Mouse (Mus musculus) frontal cortex, adult (tissue): ENCODE data around the gene Gm20388.
"Not testable (repeated sequence)": the region's sequence is repeated elsewhere in the genome, so short reads cannot be mapped to it uniquely, and the experiment has no call there.

Source experiments
- ATAC-seq: cut with Nextera tagmentation; 2 replicates; pipeline ENCODE4 v1.9.2; 2017; ENCODE audit warnings: mild to moderate bottlenecking, moderate library complexity, mixed read lengths; ENCODE audit not compliant: low TSS enrichment

The Gm20388 gene

DNA sequence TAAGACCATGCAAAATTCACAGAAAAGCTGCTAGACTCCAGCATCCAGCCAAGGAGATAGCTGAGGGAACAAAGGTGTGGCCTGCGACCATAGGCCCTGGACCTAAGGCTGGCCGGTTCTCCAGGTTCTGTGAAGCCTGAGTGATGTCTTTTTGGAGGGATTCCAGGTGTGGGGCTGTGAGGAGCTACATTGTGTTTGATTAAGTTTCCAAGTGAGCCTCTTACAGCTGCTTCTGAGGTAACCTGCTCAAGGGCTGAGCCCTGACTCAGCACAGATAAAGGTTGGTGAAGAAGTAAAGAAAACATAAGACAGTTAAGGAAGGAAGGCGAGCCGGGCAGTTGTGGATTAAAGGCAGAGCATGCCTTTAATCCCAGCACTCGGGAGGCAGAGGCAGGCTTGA lies 3591.6 kb downstream of the Gm20388 start:
- ATAC-seq, result no peak

DNA sequence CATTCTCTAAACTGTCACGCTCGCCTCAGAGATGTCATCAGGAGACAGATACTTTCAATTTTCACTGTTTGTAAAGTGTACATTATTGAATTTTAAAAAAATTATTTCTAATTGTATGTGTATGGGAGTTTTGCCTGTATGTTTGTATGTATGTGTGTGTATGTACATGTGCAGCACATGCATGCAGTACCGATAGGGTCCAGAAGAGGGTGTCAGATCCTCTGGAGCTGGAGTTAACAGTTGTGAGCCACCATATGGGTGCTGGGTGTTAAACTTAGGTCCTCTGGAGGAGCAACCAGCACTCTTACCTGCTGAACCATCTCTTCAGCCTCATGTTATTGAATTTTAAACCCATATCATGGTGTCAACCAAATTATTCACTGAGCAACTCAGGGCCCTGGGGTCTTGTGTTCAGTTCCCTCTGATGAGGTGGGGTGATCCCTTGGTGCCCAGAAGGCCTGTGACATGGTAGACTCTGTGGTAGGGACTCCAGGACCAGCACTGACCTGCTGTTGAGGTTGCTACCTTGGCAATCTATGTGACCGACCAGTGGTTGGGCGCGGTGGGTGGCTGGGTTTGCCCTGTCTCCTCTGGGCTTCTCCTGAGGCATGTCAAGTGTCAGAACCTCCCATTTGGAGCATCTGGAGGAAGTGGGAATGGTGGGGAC lies 3593.3 kb downstream of the Gm20388 start:
- no peak for ATAC-seq

DNA sequence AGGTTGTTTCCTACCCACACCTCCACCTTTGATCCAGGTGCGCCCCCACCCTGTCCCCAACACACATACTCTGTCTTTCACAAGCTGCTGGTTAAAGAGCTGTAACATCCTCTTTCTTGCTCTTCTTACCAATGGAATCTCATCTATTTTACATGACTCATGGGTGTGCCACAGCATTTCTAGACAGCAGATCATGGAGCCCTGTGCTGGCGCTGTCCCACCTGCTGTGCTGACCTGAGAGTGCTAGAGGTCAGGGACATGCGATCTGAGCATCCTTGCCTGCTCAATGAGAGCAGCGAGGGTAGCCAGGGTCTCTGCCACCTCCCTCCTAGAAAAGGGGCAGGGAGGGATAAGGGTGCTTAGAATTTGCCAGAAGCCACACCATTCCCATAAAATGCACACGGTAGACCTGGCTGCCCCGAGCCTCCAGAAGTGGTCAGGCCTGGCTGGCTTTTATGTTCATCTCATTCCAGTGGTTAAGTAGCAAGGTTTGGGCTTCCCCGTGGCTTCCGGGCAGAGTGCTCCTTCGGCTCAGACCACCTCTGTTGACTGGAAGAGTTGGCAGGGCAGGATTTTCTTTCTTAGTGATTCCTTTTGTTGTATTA lies 3594.1 kb downstream of the Gm20388 start:
- ATAC-seq, result no peak

DNA sequence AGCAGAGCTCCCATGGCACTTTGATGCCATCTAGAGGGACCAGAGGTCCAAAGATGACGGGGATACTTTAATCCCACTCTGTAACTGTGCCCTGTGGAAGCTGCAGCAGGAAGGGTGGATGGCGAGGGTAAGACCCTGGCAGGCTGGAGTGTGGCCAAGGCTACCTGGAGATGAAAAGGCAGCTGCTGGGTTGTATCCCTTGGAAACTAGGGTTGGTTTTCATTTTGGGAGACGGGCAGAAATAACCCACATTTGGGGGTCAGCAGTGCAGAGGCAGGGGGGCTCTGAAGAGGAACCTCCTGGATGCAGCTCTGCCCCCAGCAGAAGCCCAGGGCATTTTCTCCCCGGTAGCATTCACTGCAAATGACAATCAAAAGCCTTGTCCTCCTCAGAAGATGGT lies 3594.6 kb downstream of the Gm20388 start:
- no peak for ATAC-seq

DNA sequence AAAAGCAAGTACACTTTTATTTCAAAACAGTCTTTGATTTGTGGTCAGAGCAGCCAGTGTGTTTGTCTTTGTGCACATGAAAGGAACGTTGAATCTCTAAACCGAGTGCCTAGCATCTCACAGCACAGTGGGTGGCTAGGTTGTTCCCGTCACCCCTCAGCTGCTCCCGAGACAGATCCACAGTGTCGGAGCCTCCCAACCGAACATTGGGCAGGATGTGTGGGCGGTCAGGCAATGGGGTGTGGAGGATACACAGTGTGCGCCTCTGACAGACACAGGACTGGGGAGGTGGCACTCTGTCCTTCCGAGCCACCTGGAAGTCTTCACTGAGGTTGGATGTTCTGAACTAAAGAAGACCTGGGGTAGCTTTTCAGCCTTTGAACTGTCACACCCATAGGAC lies 3595.1 kb downstream of the Gm20388 start:
- 0 out of 2 replicates have a peak, but pooled peaks have one; percentile 25 for ATAC-seq

DNA sequence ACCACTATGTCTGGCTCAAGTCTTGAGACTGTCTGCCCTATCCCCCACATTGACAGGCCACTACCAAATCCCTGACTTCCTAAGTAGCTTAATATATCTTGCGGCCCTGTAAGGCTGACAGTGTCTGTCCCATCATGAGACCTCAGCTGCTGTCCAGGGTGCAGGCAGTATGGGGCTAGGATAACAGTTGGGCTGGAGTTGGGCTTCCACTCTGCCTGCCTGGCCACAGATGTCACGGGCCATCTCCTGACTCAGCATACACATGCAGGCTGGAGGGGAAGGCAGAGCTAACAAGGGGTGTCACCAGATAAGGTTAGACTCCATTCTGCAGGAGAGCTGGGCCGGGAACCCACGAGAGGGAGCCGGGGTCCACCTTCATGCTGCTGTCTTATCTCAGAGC lies 3596.5 kb downstream of the Gm20388 start:
- no peak for ATAC-seq

DNA sequence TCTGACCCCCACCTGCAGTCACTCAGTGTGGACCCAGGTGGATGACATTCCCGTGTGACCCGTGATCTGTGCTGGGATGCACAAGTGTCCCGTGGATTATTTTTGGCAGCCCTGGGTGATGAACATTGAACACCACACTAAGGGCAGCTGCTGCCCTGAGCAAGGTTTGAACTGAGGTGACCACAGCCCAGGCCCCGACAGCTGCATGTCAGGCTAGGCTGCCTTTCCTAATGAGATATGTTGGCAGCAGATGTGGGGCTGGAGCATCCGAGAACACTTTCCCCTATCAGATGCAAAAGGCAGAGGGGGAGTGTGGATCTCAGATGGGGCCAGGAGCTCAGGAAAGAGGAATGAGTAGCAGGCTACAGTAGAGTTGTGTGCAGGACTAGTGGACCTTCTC lies 3600.2 kb downstream of the Gm20388 start:
- ATAC-seq, result no peak

DNA sequence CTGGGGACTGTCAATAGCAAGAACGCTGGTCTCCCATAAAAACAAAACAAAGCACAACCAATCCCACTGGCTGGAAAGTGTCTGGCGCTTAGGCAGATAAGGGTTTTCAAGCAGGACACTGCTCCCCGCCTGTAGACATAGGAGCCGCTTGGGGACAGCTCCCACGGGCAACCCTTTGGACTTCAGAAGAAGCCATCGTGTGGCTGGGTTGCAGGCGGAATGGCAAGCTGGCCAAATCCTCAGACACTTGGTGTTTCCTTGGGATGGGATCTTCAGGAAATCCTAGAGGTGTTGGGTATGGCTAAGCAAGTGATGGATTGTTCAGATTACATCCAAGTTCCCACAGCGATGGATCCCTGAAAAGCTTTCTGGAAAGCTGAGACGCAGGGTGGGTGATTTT lies 3603.5 kb downstream of the Gm20388 start:
- ATAC-seq, result no peak

DNA sequence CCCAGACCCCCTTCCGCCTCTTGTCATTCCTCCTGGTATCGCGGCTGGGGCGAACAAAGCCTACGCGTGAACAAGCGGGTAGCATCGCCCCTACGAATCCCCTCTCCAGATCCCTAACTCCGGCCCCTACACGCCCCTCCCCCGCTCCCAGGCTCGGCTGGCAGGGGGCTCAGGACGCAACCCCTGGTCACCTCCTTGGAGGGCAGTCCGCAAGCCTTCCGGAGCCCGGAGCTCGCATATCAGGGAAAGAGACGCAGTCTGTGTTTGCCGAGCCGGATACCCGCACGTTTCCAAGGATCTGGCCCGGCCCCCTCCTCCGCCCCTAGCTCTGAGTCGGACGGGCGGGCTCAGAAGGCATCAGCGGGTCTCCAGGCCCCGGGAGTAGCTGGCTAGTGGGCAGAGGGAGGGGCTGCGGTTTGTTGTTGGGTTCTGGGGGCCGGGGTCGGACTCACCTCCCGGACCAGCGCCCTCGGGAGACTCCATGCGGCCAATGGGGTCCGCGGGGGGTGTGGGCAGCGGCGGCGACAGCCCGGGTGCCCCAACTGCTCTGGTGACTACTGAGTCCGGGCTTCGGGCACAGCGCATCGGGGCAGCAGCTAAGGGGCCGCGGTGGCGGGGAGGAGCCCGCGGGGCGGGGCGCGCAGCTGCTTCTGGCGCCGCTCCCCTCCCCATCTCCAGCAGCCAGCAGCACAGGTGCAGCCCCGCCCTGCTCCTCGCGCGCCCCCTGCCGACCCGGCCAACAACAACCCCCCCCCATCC lies 3604.3 kb downstream of the Gm20388 start, which contains the start of gene Dbndd1:
Dbndd1 (minus strand) TSS at position 683 of the 759 bp plus-strand sequence.
- ATAC-seq, result no peak

DNA sequence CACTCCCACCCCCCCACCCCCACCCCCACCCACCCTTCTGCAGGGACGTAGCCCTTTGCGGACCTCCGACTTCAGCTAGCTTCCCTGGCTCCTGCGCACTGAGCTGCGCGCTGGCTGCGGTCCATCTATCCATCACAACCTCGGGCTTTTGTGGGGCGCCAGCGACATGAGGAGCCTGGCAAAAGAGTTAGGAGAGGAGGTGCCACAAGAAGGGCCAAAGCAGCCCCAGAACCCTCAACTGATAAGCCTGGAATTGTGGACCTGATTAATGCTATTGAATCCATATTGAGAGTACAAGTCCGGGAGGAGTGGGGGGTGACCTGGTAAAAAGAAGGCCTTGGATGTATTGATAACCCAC lies 3604.9 kb downstream of the Gm20388 start:
- ATAC-seq, result no peak

DNA sequence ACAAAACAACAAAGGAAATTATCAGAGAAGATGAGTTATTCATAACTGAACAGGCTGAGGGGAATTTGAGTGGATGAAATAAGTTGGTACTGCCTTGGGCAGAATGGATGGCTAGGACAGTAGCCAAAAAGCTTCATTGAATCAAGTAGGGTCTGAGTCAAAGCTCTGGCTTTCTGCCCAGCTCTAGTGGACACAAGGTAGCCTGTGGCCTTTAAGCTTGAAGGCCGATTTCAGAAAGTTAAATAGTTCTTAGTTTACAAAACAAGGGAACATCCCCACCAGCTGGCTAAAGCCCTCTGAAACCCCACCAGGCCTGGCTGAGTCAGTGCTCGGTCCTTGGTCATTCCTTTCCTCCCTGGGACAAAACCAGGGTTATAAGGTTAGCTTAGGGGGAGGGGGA lies 3606.0 kb downstream of the Gm20388 start:
- ATAC-seq, result no peak

DNA sequence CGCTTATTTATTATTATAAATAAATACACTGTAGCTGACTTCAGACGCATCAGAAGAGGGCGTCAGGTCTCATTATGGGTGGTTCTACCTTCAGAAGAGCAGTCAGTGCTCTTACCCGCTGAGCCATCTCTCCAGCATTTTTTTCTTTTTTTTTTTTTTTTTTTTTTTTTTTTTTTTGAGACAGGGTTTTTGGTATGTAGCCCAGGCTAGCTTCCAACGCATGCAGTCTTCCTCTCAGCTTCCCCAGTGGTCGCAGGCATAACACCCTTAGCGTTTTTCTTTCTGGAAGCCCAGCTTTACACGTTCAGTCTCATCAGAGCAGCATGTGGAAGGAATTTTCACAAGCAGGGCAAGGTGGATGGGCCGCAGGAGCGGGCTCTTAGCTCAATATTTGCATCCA lies 3607.5 kb downstream of the Gm20388 start:
- ATAC-seq, result no peak

DNA sequence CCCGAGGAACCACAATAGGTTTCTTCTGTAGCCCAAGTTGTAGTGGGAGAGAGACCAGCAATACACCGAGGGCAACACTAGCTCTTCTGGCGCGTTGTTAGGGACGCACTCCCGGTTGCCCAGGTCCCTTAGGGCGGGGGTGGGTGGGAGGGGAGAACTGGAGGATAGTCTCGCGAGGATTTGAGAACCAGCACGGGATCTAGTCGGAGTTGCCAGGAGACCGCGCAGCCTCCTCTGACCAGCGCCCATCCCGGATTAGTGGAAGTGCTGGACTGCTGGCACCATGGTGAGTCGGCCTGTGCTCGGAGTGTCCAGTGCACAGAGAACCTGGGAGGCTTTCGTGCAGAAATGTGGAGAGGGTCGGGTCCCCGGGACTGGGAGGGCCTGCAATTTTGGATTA lies 3608.0 kb downstream of the Gm20388 start, which contains the start of gene Gas8:
Gas8 (plus strand) TSS at position 168 of the 400 bp plus-strand sequence.
- peak; percentile 86 for ATAC-seq

DNA sequence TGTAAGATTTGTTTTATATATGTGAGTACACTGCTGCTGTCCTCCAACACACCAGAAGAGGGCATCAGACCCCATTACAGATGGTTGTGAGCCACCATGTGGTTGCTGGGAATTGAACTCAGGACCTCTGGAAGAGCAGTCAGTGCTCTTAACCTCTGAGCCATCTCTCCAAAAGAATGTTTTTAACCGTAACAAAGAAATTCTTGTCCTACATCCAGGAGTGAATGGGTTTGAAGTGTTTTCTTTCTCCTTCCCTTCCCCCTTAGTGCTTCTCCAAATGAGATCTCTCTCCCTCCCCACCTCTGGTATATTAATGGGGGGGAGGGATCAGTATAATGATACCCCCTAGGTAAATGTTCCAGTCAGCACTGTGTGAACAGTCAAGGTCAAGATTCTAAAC lies 3609.4 kb downstream of the Gm20388 start:
- not testable (repeated sequence) for ATAC-seq

DNA sequence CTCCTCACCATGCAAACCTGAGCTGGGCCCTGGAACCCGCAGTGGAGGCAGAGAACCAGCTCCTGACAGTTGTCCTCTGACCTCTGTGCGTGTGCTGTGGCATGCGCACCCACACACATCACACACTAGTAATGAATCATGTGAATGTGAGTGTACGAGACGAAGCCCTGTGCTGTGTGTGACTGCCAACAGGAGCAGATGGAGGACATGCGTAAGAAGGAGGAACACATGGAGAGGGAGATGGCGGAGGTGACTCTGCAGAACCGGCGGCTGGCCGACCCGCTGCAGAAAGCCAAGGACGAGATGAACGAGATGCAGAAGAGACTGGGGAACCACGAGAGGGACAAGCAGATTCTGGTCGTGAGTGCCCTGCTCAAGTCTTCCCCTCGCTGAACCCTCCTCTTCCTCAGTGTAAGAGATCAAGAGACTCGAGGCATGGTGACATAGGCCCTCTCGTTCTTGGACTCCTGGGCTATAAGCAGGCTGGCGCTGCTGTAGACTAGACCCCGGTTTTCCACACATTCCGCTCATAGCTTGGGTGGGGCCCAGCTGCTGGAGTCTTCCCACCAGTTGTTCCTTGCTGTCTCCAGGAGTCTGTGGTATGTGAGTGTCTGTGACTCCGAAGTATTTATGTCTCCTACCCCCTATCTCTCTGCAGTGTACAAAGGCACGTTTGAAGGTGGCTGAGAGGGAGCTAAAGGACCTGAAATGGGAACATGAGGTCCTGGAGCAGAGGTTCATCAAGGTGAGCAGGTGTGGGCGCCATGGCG lies 3617.3 kb downstream of the Gm20388 start:
- peak; percentile 77 for ATAC-seq

DNA sequence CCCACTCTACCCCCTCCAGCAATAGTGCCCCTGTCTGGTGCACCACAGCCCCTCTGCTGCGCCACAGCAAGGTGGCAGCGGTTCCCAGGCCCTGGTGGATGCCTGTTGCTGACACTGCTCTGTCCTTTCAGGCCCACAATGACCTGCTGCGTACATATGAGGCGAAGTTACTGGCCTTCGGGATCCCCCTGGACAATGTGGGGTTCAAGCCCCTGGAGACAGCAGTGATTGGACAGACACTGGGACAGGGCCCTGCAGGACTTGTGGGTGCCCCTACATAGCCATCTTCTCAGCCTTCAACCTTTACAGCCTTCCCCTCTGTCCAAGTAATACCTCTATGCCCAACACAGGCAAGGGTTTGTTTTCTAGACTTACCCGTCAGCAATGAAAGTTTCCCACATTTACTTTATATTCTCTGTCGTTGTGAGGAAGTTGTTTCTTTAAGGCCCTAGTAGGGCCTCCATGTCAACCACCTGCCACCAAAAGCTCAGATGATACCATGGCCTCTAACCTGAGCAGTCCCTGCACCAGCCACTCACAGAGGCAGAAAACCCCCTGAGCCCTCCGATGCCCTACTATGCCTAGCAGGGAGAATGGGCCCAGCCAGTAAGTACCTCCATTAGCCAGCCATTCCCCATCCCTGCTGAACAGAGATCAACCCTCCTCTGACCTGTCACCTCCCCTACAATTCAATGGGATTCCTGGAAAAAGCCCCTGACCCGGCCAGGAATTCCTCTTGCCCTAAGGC lies 3625.8 kb downstream of the Gm20388 start:
- ATAC-seq, result no peak; the same call in 1 of the 2 replicates

DNA sequence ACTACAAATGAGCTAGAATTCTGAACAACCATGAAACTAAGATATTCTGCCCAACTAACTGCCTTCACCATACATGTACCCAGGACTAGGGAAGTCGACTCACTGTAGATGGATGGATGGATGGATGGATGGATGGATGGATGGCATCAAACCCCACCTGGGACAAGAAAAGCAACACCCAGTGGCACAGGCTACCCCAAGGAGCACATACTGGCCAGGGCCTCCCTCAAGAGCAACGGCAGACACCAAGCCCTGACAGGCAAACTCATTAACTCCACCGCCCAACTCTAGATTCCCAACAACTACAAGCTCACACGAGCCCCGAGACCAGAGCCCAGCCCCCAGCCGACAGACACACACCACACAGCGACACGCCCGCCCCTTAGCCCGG lies 3626.3 kb downstream of the Gm20388 start:
- no peak for ATAC-seq

DNA sequence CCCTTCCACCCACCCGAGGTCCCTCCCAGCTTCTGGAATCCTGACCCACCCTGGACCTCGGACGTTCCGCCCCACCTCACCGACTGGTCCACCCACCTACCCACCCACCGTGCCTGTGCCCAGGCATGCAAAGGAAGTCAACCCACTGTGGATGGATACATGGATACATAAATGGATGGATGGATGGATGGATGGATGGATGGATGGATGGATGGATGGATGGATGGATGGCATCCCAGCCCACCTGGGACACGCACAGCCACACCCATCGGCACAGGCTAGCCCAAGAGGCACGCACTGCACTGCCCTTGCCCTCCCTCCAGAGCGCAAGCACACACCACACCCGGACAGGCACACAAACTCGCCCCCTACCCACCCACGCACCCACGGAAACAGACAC lies 3627.0 kb downstream of the Gm20388 start:
- ATAC-seq, result not testable (repeated sequence)

DNA sequence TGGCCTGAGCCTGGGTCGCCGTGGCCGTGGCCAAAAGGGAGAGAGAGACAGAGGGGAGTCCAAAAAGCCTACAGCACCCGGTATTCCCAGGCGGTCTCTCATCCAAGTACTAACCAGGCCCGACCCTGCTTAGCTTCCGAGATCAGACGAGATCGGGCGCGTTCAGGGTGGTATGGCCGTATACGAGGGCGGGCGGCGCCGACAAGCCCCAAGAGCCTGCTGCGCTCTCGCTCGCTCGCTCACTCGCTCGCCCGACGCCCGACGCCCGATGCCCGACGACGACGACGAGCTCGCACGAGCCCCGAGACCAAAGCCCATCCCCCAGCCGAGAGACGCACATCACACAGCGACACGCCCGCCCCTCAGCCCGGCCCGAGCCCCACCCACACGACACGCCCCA lies 3653.6 kb downstream of the Gm20388 start:
- not testable (repeated sequence) for ATAC-seq

DNA sequence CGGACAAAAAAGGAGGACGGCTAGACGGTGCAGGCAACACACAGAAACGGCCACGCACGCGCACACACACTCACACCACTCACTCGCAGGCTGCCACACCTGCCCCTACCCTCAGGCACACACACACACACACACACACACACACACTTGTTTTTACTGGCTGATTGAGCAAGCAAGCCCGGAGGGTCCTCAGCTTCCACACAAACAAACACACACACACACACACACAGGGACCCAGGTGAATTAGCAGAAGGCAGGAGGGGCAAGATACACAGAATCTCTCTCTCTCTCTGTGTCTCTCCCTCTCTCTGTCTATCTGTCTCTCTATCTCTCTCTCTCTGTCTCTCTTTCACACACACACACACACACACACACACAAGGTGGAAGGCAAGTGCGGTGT lies 3664.7 kb downstream of the Gm20388 start:
- not testable (repeated sequence) for ATAC-seq

DNA sequence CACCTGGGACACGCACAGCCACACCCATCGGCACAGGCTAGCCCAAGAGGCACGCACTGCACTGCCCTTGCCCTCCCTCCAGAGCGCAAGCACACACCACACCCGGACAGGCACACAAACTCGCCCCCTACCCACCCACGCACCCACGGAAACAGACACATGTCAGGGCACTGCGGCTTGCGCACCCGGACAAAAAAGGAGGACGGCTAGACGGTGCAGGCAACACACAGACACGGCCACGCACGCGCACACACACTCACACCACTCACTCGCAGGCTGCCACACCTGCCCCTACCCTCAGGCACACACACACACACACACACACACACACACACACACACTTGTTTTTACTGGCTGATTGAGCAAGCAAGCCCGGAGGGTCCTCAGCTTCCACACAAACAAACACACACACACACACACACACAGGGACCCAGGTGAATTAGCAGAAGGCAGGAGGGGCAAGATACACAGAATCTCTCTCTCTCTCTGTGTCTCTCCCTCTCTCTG lies 3690.1 kb downstream of the Gm20388 start:
- not testable (repeated sequence) for ATAC-seq
